Mouse (Mus musculus) midbrain, embryonic 13.5 days (tissue): ENCODE data around the gene Ptprj. TPM values are rescaled to one million over a fixed set of nuclear protein-coding genes. Genes with fewer than 3 reads are reported as not detected.
"Not testable (repeated sequence)": the region's sequence is repeated elsewhere in the genome, so short reads cannot be mapped to it uniquely, and the experiment has no call there.

Experiments
- ATAC-seq: fragments of 200-750 bp; cut with Nextera tagmentation; 2 replicates; pipeline ENCODE4 v1.8.0; 2017; ENCODE audit warnings: mild to moderate bottlenecking, moderate TSS enrichment, moderate library complexity
- H3K27ac ChIP-seq: fragments of 300-500 bp; sonication (generic); 2 replicates; pipeline ENCODE4 v1.5.1; 2015; ENCODE audit warnings: inconsistent platforms, mild to moderate bottlenecking, moderate library complexity
- H3K27me3 ChIP-seq: fragments of 300-500 bp; sonication (generic); 2 replicates; pipeline ENCODE4 v1.6.1; 2015; ENCODE audit warnings: mild to moderate bottlenecking, inconsistent platforms
- H3K36me3 ChIP-seq: fragments of 300-500 bp; sonication (generic); 2 replicates; pipeline ENCODE4 v1.6.1; 2015; ENCODE audit warnings: mild to moderate bottlenecking, inconsistent platforms
- H3K4me1 ChIP-seq: fragments of 300-500 bp; sonication (generic); replicated peaks from 2 replicates; pipeline ENCODE4 v1.6.1; 2015; ENCODE audit warnings: inconsistent platforms
- H3K4me2 ChIP-seq: fragments of 300-500 bp; sonication (generic); replicated peaks from 2 replicates; pipeline ENCODE4 v1.6.1; 2015; ENCODE audit warnings: moderate library complexity, mild to moderate bottlenecking, inconsistent platforms
- H3K4me3 ChIP-seq: fragments of 300-500 bp; sonication (generic); replicated peaks from 2 replicates; pipeline ENCODE4 v1.5.1; 2015; ENCODE audit warnings: mild to moderate bottlenecking, inconsistent platforms
- H3K9ac ChIP-seq: fragments of 300-500 bp; sonication (generic); replicated peaks from 2 replicates; pipeline ENCODE4 v1.6.1; 2015; ENCODE audit warnings: mild to moderate bottlenecking, inconsistent platforms
- H3K9me3 ChIP-seq: fragments of 300-500 bp; sonication (generic); 2 replicates; pipeline ENCODE4 v1.6.1; 2016; ENCODE audit warnings: mild to moderate bottlenecking, inconsistent platforms
- WGBS: fragments of 180-500 bp; shearing (Covaris S2); methylation state at CpG from one replicate; pipeline ENCODE4 v1.1.7; 2015; 5-methylcytosine and 5-hydroxymethylcytosine counted together
- polyA plus RNA-seq: library from polyadenylated mRNA; unstranded; fragments of >200 nt; fragmentation: Nextera tagmentation; extraction: Ambion mirVana; gene quantifications from 2 replicates; pipeline ENCODE4 v1.2.1, GENCODE M21; 2015

Ptprj gene
- polyA plus RNA-seq, 1 experiment from 2014 or later, result 3.0 TPM

DNA sequence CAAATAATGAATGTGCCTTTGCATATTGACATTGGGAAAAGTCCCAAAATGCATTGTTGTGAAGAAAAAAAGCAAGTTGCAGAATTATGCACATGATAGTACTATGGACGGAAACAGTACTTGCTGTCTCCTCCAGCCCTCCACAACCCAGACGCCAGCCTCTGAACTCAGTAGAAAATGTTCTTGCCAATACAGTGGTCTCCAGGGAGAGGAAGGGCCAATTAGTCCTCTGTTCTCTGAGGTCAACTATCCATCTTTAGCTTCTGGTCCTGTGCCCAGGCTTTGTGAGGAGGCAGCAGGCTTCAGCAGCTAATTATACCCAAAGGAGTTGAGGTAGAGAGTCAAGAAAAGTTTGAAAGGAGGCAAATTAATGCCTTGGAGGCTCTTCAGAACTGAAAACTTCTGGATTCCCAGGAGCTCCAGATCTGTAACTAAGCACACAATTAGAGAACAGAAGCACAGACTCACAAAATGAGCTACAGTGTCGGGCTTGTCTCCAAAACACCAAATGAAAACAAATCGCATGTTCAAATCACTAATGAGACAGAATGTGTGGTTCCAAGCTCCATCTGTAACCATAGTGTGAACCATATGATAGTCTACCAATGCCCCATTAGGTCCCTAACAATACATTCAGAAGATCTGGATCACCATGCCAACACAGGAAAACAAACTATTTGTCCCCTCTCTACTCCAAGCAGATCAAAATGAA is 166.2 kb downstream of the Ptprj start:
- ATAC-seq, H3K4me2 ChIP-seq, H3K4me1 ChIP-seq, H3K9me3 ChIP-seq, H3K4me3 ChIP-seq, H3K9ac ChIP-seq, H3K27ac ChIP-seq, H3K27me3 ChIP-seq, H3K36me3 ChIP-seq: not testable (repeated sequence)
- 84% methylated on average over 4 of the region's 4 CpGs for WGBS

DNA sequence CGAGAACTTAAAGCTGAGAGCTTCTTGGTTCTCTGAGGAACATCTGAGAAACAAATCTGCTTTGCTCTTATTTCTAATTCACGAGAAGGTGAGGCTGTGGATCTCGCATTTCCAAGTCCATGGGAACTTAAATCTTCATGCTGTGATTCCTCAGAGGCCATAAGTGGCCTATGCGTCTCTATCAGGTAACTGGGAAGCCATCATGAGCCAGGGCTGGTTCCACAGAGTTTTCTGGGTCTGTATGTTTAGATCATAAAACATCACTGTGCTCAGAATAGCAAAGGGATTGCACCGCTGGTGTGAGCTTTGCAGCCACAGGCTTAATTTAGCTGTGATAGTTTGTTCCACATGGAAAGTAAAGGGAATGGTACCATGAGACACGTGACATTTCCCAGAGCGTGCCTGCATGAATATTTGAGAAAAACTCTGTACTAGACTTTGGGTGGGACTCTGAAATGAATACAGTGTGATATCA is 181.8 kb downstream of the Ptprj start, which contains the start of gene Olfr1274-ps:
Olfr1274-ps (plus strand) TSS at position 51 of the 475 bp plus-strand sequence.
- H3K4me3 ChIP-seq, ATAC-seq, H3K9me3 ChIP-seq, H3K9ac ChIP-seq, H3K4me2 ChIP-seq, H3K36me3 ChIP-seq, H3K27me3 ChIP-seq, H3K4me1 ChIP-seq, H3K27ac ChIP-seq: not testable (repeated sequence)
- WGBS, result 87% methylated on average over 5 of the region's 7 CpGs

Other genes starting within 250 kb of the Ptprj start
- gene Olfr1274-ps, start 182.0 kb downstream of the Ptprj start, polyA plus RNA-seq, result not detected in 2 replicates
- gene Nup160, start 96.6 kb upstream of the Ptprj start, polyA plus RNA-seq, result 26.8 and 28.8 TPM in 2 replicates
- 118 and 131 TPM in 2 replicates for gene Fnbp4, start 164.7 kb upstream of the Ptprj start, polyA plus RNA-seq
- gene Agbl2, start 202.1 kb upstream of the Ptprj start, polyA plus RNA-seq, result 0.21 and 0.31 TPM in 2 replicates